Mouse (Mus musculus): ENCODE results near the gene Gm17359. TPM values are rescaled to one million over a fixed set of nuclear protein-coding genes. Genes with fewer than 3 reads are reported as not detected.

Gm17359 gene
- polyA plus RNA-seq, 1 experiment from 2014 or later, result 0.11 TPM

DNA sequence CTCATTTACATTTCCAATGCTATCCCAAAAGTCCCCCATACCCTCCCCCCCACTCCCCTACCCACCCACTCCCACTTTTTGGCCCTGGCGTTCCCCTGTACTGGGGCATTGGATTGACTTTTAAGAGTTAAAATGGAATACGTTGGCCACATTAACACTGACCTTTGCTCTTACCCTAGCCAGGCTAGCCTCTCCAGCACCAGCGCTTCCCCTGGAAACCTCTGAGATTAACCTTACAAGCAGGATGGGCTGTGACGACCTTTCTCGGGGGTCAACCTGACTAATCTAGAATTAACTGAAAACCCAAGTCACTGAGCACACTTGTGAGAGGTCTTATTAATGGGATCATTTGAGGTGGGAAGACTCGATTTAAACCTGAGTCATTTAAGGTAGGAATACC, 31.8 kb downstream of the Gm17359 start:
- no peak for DNase-seq (ENCODE audit: low spot score)
- Histone ChIP-seq H3K4me2 (ENCODE audit: low read depth, severe bottlenecking) (no peak overlapping the region), H3K9me3 (ENCODE audit: control insufficient read depth, low read length) (no peaks in the 10 kb centered on the region), H3K36me3 (ENCODE audit: control insufficient read depth, insufficient read depth, low read length) (no peaks in the 10 kb centered on the region), H3K27ac (replicated peaks; ENCODE audit: low read depth, low read length) (no peak overlapping the region), H3K4me1 (ENCODE audit: control insufficient read depth, insufficient read depth, low read length) (no peaks in the 10 kb centered on the region), H3K9ac (ENCODE audit: low read length) (no peak overlapping the region), H3K4me3 (ENCODE audit: low read depth, low read length) (no peak overlapping the region), H3K27me3 (ENCODE audit: control insufficient read depth, insufficient read depth, low read length) (no peaks in the 10 kb centered on the region)
- 67% methylated on average over 6 of the region's 6 CpGs for WGBS
- no peak for ATAC-seq (ENCODE audit: insufficient number of reproducible peaks, low FRiP score, low TSS enrichment, low read depth)

DNA sequence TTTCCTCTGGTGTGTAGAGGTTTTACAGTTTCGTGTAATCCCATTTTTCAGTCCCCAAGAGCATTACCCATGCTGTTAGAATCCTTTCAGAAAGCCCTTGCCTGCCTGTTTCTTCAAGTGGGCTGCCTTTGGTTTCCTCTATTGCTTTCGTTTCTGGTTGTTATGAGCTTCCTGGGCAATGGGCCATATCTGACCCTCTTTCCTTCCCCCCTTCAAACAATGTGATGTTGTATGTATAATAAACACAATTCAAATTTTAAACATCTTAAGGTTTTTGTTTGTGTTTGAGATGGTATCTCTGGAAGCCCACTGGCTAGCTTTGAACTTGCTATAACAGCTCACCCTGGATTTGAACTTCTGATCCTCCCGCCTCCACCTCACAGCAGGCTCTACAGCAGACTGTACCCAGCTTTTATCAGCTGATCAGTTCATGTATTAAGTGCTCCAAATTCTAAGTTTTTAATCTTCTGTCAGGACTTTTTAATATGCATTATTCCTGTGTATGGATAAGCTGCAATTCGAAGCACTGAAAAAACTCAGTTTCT, 34.0 kb downstream of the Gm17359 start:
- no peak overlapping the region for H3K4me3 ChIP-seq (ENCODE audit: low read depth, low read length)
- H3K4me2 ChIP-seq (ENCODE audit: low read depth, severe bottlenecking), result no peak overlapping the region
- DNase-seq (ENCODE audit: low spot score) (no peak), ATAC-seq (ENCODE audit: insufficient number of reproducible peaks, low FRiP score, low TSS enrichment, low read depth) (no peak)
- no peaks in the 10 kb centered on the region for H3K27me3 ChIP-seq (ENCODE audit: control insufficient read depth, insufficient read depth, low read length)
- no peaks in the 10 kb centered on the region for H3K36me3 ChIP-seq (ENCODE audit: control insufficient read depth, insufficient read depth, low read length)
- WGBS, result 80% methylated on average over 4 of the region's 4 CpGs
- H3K4me1 ChIP-seq (ENCODE audit: control insufficient read depth, insufficient read depth, low read length), result no peaks in the 10 kb centered on the region
- H3K27ac ChIP-seq (replicated peaks; ENCODE audit: low read depth, low read length), result no peak overlapping the region
- no peak overlapping the region for H3K9ac ChIP-seq (ENCODE audit: low read length)
- no peaks in the 10 kb centered on the region for H3K9me3 ChIP-seq (ENCODE audit: control insufficient read depth, low read length)

DNA sequence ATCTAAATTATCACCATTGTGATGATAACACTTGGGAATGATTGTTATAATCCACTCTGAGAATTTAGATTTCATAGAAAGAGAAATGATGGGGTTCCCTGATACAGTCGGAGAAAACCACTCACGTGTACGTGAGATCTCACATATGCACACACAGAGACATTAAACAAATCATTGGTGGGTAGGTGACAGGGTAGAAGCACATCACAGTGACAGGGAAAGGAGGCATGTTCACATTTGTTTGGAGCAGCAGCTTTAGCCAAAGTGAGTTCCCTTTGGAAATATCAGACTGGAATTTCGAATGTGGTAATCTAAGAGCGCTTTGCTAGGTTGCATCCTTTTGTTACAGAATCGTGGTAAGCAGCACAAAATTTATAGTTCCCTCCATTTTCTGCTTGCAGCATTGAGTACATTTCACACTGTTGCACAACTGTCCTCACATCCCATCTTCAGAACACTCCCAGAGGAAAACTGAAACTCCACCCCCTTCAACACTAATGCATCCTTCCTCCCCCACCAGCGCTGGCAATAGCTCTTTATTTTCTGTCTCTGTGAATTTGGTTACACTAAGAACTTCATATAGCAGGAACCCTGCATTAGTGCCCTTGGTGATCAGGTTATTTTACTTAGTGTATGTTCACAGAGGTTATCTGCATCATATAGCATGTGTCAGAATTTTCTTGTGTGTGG, 35.2 kb downstream of the Gm17359 start:
- Histone ChIP-seq H3K9ac (ENCODE audit: low read length) (no peak overlapping the region), H3K9me3 (ENCODE audit: control insufficient read depth, low read length) (no peaks in the 10 kb centered on the region), H3K4me3 (ENCODE audit: low read depth, low read length) (no peak overlapping the region), H3K27ac (replicated peaks; ENCODE audit: low read depth, low read length) (no peak overlapping the region), H3K4me2 (ENCODE audit: low read depth, severe bottlenecking) (no peak overlapping the region), H3K27me3 (ENCODE audit: control insufficient read depth, insufficient read depth, low read length) (no peaks in the 10 kb centered on the region), H3K4me1 (ENCODE audit: control insufficient read depth, insufficient read depth, low read length) (no peaks in the 10 kb centered on the region), H3K36me3 (ENCODE audit: control insufficient read depth, insufficient read depth, low read length) (no peaks in the 10 kb centered on the region)
- DNase-seq (ENCODE audit: low spot score) (no peak), ATAC-seq (ENCODE audit: insufficient number of reproducible peaks, low FRiP score, low TSS enrichment, low read depth) (no peak)
- WGBS, result 92% methylated on average over 7 of the region's 7 CpGs

DNA sequence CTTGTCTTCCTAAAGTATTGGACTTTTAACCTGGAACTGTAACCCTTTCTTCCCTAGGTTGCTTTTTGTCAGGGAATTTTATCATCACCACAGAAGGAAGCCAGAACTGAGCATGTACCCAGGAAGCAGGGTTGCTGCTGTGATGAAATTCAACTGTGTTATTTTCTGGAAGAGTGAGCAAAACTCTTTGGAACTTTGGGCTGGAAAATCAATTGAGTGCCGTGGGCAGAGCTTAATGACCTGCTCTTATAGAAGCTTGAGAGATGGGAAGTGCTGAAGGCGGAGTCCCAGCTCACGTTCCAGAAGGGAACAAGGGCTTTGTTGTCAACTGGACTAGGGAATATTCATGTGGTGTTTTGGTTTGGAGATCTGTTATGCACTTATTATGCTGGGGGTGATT, 37.5 kb downstream of the Gm17359 start:
- ATAC-seq (ENCODE audit: insufficient number of reproducible peaks, low FRiP score, low TSS enrichment, low read depth) (no peak), DNase-seq (ENCODE audit: low spot score) (no peak)
- no peak overlapping the region for H3K4me3 ChIP-seq (ENCODE audit: low read depth, low read length)
- H3K36me3 ChIP-seq (ENCODE audit: control insufficient read depth, insufficient read depth, low read length), result no peaks in the 10 kb centered on the region
- H3K4me1 ChIP-seq (ENCODE audit: control insufficient read depth, insufficient read depth, low read length), result no peaks in the 10 kb centered on the region
- H3K9me3 ChIP-seq (ENCODE audit: control insufficient read depth, low read length), result no peaks in the 10 kb centered on the region
- no peak overlapping the region for H3K4me2 ChIP-seq (ENCODE audit: low read depth, severe bottlenecking)
- 74% methylated on average over 3 of the region's 3 CpGs for WGBS
- H3K27me3 ChIP-seq (ENCODE audit: control insufficient read depth, insufficient read depth, low read length), result no peaks in the 10 kb centered on the region
- no peak overlapping the region for H3K9ac ChIP-seq (ENCODE audit: low read length)
- H3K27ac ChIP-seq (replicated peaks; ENCODE audit: low read depth, low read length), result no peak overlapping the region

DNA sequence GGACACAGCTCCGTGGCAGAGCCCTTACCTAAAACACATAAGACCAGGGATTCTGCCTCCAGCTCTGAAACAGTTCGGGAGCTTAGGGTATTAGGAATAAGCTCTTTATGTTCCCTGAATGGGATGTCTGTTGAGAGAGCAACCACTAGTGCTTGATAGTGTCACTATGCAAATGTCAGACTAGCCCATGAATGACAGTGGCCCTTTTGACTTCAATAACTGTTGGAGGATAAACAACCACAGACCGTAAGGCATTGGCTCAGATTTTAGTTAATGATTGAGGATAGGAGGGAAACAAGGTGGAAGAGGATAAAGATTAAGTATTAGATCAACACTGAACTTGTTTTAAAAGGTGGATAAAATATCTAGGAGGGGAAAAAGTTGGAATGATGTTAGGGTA, 41.6 kb downstream of the Gm17359 start:
- 47% methylated on average over 3 of the region's 3 CpGs for WGBS
- Histone ChIP-seq H3K27ac (replicated peaks; ENCODE audit: low read depth, low read length) (no peak overlapping the region), H3K36me3 (ENCODE audit: control insufficient read depth, insufficient read depth, low read length) (no peaks in the 10 kb centered on the region), H3K4me1 (ENCODE audit: control insufficient read depth, insufficient read depth, low read length) (no peaks in the 10 kb centered on the region), H3K4me3 (ENCODE audit: low read depth, low read length) (no peak overlapping the region), H3K9ac (ENCODE audit: low read length) (no peak overlapping the region), H3K27me3 (ENCODE audit: control insufficient read depth, insufficient read depth, low read length) (no peaks in the 10 kb centered on the region), H3K9me3 (ENCODE audit: control insufficient read depth, low read length) (no peaks in the 10 kb centered on the region), H3K4me2 (ENCODE audit: low read depth, severe bottlenecking) (no peak overlapping the region)
- ATAC-seq (ENCODE audit: insufficient number of reproducible peaks, low FRiP score, low TSS enrichment, low read depth) (no peak), DNase-seq (ENCODE audit: low spot score) (no peak)

DNA sequence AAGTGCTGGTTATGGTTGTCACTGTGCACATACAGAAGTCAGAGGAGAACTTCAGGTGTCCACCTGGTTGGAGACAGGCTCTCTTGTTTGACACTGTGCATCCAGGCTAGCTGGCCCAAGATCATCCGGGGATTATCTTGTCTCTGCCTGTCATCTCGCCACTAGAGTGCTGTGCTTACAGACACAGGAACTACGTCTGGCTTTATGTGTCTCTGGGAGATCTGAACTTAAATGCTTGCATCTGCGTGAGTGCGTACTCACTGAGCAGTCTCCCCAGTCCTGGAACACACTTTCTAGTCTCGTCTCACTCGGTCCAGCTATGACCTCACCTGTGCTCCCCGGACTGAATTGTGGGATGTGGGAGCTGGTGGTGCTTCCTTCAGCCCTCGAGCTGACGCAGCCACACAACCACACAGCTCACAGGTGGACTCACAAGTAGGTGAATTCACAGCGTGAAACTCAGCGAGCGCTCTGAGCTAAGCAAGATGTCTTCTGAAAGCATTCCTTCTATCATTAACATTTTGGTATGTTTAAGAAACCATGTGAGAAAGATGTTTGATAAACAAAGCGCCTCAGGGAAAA, 42.9 kb downstream of the Gm17359 start:
- Histone ChIP-seq H3K36me3 (ENCODE audit: control insufficient read depth, insufficient read depth, low read length) (no peaks in the 10 kb centered on the region), H3K27me3 (ENCODE audit: control insufficient read depth, insufficient read depth, low read length) (no peaks in the 10 kb centered on the region), H3K4me1 (ENCODE audit: control insufficient read depth, insufficient read depth, low read length) (no peaks in the 10 kb centered on the region), H3K9me3 (ENCODE audit: control insufficient read depth, low read length) (no peaks in the 10 kb centered on the region), H3K4me3 (ENCODE audit: low read depth, low read length) (no peak overlapping the region), H3K4me2 (ENCODE audit: low read depth, severe bottlenecking) (no peak overlapping the region), H3K9ac (ENCODE audit: low read length) (no peak overlapping the region), H3K27ac (replicated peaks; ENCODE audit: low read depth, low read length) (no peak overlapping the region)
- 85% methylated on average over 14 of the region's 14 CpGs for WGBS
- ATAC-seq (ENCODE audit: insufficient number of reproducible peaks, low FRiP score, low TSS enrichment, low read depth), result no peak
- no peak for DNase-seq (ENCODE audit: low spot score)

DNA sequence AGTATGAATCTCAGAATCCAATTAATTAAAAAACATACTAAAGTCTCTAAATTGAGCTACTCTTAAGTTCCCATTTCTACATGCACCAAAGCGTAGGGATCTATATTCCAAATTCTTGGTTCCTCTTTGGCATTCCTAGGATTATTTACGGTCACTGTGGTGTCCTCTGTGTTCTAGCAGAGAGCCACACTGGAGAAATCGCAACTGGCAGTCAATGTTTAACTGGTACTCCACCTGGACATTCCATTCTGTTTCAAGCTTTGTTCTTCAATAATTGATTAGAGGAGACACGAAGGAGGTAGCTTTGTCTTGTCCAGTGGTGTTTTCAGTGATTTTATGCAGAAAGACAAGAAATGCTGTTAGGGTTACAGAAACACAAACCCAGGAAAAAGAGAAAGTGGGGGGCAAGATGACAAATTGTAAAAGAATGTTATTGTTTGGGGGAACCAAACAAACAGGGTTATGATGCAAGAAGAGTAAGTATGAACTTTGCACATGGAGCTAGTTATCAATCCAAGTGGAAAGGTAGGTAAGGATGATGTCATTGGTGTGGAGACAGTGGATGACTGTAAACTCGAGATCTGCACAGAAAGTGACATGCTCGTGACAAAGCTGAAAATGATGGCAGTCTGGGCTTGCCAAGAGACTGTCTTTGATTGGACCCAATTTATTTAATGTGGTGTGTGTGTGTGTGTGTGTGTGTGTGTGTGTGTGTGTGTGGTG, 43.6 kb downstream of the Gm17359 start:
- ATAC-seq (ENCODE audit: insufficient number of reproducible peaks, low FRiP score, low TSS enrichment, low read depth), result no peak
- Histone ChIP-seq H3K36me3 (ENCODE audit: control insufficient read depth, insufficient read depth, low read length) (no peaks in the 10 kb centered on the region), H3K9me3 (ENCODE audit: control insufficient read depth, low read length) (no peaks in the 10 kb centered on the region), H3K27ac (replicated peaks; ENCODE audit: low read depth, low read length) (no peak overlapping the region), H3K4me2 (ENCODE audit: low read depth, severe bottlenecking) (no peak overlapping the region), H3K27me3 (ENCODE audit: control insufficient read depth, insufficient read depth, low read length) (no peaks in the 10 kb centered on the region), H3K4me1 (ENCODE audit: control insufficient read depth, insufficient read depth, low read length) (no peaks in the 10 kb centered on the region), H3K9ac (ENCODE audit: low read length) (no peak overlapping the region), H3K4me3 (ENCODE audit: low read depth, low read length) (no peak overlapping the region)
- 88% methylated on average over 6 of the region's 6 CpGs for WGBS
- no peak for DNase-seq (ENCODE audit: low spot score)

DNA sequence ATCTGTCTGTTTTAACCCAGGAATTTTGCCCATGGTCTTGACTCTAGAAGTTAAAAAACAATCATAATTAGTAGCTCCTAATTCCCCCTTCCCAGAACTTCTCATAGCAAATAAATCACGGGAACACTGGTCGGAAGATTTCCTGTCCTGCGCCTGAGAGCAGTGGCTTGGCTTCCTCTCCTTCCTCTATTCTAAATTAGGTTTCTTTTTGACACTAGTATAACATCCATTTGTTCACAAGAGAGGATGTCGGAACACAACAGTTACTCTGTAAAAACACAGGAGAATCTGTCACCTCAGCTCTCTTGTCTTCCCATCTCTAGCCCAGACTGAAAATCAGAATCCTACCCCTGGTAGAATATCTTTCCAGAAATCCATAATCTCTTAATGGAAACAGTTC, 44.9 kb downstream of the Gm17359 start:
- WGBS, result 53% methylated on average over 4 of the region's 4 CpGs
- H3K27ac ChIP-seq (replicated peaks; ENCODE audit: low read depth, low read length), result no peak overlapping the region
- ATAC-seq (ENCODE audit: insufficient number of reproducible peaks, low FRiP score, low TSS enrichment, low read depth) (no peak), DNase-seq (ENCODE audit: low spot score) (no peak)
- H3K4me2 ChIP-seq (ENCODE audit: low read depth, severe bottlenecking), result no peak overlapping the region
- no peaks in the 10 kb centered on the region for H3K27me3 ChIP-seq (ENCODE audit: control insufficient read depth, insufficient read depth, low read length)
- no peak overlapping the region for H3K9ac ChIP-seq (ENCODE audit: low read length)
- no peaks in the 10 kb centered on the region for H3K36me3 ChIP-seq (ENCODE audit: control insufficient read depth, insufficient read depth, low read length)
- H3K4me3 ChIP-seq (ENCODE audit: low read depth, low read length), result no peak overlapping the region
- peaks cover 3% of the 10 kb centered on the region; the same call in 1 of the 2 replicates for H3K4me1 ChIP-seq (ENCODE audit: control insufficient read depth, insufficient read depth, low read length)
- no peaks in the 10 kb centered on the region for H3K9me3 ChIP-seq (ENCODE audit: control insufficient read depth, low read length)

All from limb, embryonic 11.5 days (tissue).